Mouse (Mus musculus): ENCODE results near the gene Nmt2. TPM values are rescaled to one million over a fixed set of nuclear protein-coding genes. Genes with fewer than 3 reads are reported as not detected.
A peak's percentile ranks its signal among the peaks of the same experiment; 100 is the strongest.

Nmt2 gene
- polyA plus RNA-seq (2015; fragmentation: Nextera tagmentation; extraction: Ambion mirVana): 35.0 and 37.0 TPM in 2 replicates

DNA sequence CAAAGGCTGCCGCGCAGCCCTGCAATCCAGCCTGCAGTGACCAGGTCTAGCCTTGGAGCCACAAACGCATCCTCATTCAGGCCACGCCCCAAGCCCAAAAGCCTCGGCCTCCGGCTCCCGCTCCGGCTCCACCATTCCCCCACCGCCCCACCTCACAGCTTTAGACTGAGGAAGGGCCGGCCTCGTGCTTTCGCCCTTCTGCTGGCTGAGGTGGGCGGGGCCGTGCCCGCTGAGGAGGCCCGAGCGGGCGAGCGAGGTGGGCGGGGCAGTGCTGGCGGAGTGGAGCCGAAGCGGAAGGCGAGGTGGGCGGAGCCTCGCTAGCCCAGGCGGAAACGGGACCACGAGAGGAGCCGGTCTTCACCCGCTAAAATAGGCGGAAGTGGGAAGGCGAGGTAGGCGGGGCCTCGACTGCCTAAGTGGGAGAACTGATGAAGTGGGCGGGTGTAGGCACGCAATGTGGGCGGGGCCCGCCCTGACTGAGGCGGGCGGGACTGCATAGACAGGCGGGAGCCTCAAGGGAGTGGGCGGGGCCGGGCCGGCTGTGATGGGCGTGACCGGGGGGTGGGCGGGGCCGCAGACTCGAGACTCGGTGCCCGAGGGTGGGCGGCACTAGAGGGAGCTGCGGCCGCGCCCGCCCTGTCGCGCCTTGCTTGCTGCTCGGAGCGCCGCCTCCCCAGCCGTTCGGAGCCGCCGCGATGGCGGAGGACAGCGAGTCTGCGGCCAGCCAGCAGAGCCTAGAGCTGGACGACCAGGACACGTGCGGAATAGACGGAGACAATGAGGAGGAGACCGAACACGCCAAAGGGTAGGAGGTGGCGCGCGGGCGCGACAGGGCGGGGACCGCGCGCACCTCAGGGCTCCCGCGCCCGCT lies at the start of gene Nmt2:
TSS of gene Nmt2 (plus strand) at position 611 of the 871 bp plus-strand sequence.
- H3K4me3 ChIP-seq (ENCODE audit: low read depth, low read length): peak within 1 kb of the TSS; percentile 98
- no peaks in the 10 kb centered on the region for H3K9me3 ChIP-seq (ENCODE audit: low read length)
- peak; percentile 100 for DNase-seq (ENCODE audit: low spot score)
- under 1% methylated on average over 75 of the region's 88 CpGs for WGBS
- H3K4me2 ChIP-seq (replicated peaks; ENCODE audit: low read depth, low read length): peak within 1 kb of the TSS; percentile 90
- H3K27ac ChIP-seq (ENCODE audit: low read length): peak within 1 kb of the TSS; percentile 86
- peaks cover 6% of the 10 kb centered on the region; the same call in 1 of the 2 replicates for H3K4me1 ChIP-seq (ENCODE audit: insufficient read depth, low read depth, low read length)
- TF ChIP-seq CTCF (IDR thresholded peaks at IDR 0.05) (peak; percentile 42), EP300 (IDR thresholded peaks at IDR 0.05) (no peak)
- H3K27me3 ChIP-seq (replicated peaks; ENCODE audit: insufficient read depth, low read length): no peaks in the 10 kb centered on the region
- peak; percentile 97 for ATAC-seq
- no peaks in the 10 kb centered on the region for H3K36me3 ChIP-seq (ENCODE audit: insufficient read depth, low read length)
- H3K9ac ChIP-seq (replicated peaks; ENCODE audit: low read depth): peak within 1 kb of the TSS; percentile 68

DNA sequence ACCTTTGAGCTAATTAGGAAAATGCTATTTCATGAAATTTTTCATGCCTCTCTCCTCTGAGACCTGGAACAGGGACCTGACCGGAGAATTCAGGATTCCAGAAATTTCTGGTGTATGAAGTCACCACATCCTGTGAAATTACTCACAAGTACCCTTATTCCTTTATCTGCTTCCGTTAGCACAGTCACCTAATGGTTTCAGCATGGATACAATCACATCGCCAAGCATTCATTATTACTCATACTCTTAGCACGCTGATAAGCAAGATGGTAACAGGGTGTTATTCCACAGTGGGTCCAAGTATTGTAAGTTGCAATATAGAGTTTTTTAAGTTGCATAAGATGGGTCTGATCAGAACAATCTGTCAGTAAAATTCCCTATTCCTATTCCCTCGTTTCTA lies 44.8 kb upstream of the Nmt2 start:
- H3K36me3 ChIP-seq (ENCODE audit: insufficient read depth, low read length): no peaks in the 10 kb centered on the region
- H3K9me3 ChIP-seq (ENCODE audit: low read length): no peaks in the 10 kb centered on the region
- no peaks in the 10 kb centered on the region for H3K4me1 ChIP-seq (ENCODE audit: insufficient read depth, low read depth, low read length)
- no peak overlapping the region for H3K4me3 ChIP-seq (ENCODE audit: low read depth, low read length)
- DNase-seq (ENCODE audit: low spot score): no peak
- no peak for ATAC-seq
- H3K27ac ChIP-seq (ENCODE audit: low read length): no peak overlapping the region
- no peak overlapping the region for H3K9ac ChIP-seq (replicated peaks; ENCODE audit: low read depth)
- no peaks in the 10 kb centered on the region for H3K27me3 ChIP-seq (replicated peaks; ENCODE audit: insufficient read depth, low read length)
- no peak overlapping the region for H3K4me2 ChIP-seq (replicated peaks; ENCODE audit: low read depth, low read length)
- 29% methylated on average over 5 of the region's 5 CpGs for WGBS
- TF ChIP-seq CTCF (IDR thresholded peaks at IDR 0.05) (no peak), EP300 (IDR thresholded peaks at IDR 0.05) (no peak)

DNA sequence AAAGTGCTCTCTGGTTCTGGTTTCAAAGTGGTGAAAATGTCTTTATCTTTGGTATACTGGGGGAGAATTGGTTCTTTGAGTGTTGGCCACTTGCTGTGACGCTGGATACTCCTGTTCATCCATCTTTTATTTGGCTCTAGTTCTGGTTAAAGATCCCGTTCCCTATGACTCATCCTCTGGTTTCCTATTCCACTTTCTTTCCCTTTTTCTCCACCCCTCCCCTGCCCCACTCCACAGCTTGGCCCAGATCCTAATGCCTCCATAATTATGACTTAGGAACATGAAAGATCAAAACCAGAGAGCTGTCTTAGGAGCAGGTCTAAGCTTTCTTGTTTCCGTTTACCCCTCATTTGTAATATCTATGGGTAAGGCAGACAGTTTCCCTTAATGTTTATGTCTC lies 39.8 kb upstream of the Nmt2 start:
- no peak overlapping the region for H3K27ac ChIP-seq (ENCODE audit: low read length)
- no peaks in the 10 kb centered on the region for H3K27me3 ChIP-seq (replicated peaks; ENCODE audit: insufficient read depth, low read length)
- DNase-seq (ENCODE audit: low spot score): no peak
- H3K36me3 ChIP-seq (ENCODE audit: insufficient read depth, low read length): no peaks in the 10 kb centered on the region
- H3K4me1 ChIP-seq (ENCODE audit: insufficient read depth, low read depth, low read length): no peaks in the 10 kb centered on the region
- WGBS: 36% methylated on average over 3 of the region's 3 CpGs
- no peak overlapping the region for H3K4me2 ChIP-seq (replicated peaks; ENCODE audit: low read depth, low read length)
- no peak overlapping the region for H3K4me3 ChIP-seq (ENCODE audit: low read depth, low read length)
- no peak for ATAC-seq
- no peaks in the 10 kb centered on the region for H3K9me3 ChIP-seq (ENCODE audit: low read length)
- TF ChIP-seq CTCF (IDR thresholded peaks at IDR 0.05): no peak
- TF ChIP-seq EP300 (IDR thresholded peaks at IDR 0.05): no peak
- H3K9ac ChIP-seq (replicated peaks; ENCODE audit: low read depth): no peak overlapping the region

DNA sequence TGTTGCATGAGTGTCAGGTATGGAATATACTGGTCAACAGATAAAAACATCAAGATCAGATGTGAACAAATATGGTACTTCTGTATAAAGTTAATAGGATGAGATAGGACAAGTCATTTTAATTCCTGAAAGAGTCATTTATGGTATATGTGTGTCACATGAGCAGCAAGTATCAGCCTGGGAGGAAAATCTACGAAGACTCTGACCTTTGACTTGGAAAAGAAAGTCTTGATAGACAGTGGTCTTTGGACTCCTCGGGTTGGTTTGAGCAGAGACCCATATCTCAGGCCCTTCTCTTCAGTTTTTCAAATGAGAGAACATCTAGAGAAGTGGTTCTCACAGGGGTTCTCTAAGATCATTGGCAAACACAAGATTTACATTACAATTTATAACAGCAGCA lies 32.7 kb upstream of the Nmt2 start:
- no peaks in the 10 kb centered on the region for H3K9me3 ChIP-seq (ENCODE audit: low read length)
- no peak overlapping the region for H3K4me3 ChIP-seq (ENCODE audit: low read depth, low read length)
- no peaks in the 10 kb centered on the region for H3K36me3 ChIP-seq (ENCODE audit: insufficient read depth, low read length)
- no peak overlapping the region for H3K27ac ChIP-seq (ENCODE audit: low read length)
- H3K27me3 ChIP-seq (replicated peaks; ENCODE audit: insufficient read depth, low read length): no peaks in the 10 kb centered on the region
- WGBS: 64% methylated on average over 2 of the region's 2 CpGs
- no peak overlapping the region for H3K4me2 ChIP-seq (replicated peaks; ENCODE audit: low read depth, low read length)
- no peak for ATAC-seq
- no peak overlapping the region for H3K9ac ChIP-seq (replicated peaks; ENCODE audit: low read depth)
- H3K4me1 ChIP-seq (ENCODE audit: insufficient read depth, low read depth, low read length): no peaks in the 10 kb centered on the region
- TF ChIP-seq EP300 (IDR thresholded peaks at IDR 0.05): no peak
- no peak for TF ChIP-seq CTCF (IDR thresholded peaks at IDR 0.05)
- DNase-seq (ENCODE audit: low spot score): no peak

DNA sequence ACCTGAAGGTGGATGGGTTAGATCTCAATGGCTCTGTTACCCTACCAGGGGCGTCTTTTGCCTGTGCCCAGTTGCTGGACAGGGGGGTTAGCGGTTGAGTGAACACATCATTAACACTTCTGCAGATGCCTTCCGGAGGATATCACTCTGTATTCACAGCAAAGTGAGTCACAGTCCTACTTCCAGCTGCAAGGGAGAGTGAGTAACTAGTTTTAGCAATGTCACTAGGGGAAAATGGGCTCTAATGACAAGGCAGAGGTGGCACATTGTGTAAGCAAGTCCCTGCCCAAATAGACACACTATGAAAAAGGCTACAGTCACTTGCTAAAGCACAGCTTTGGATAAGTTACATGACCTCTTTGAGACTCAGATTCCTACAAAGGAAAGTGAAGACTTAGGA lies 17.5 kb upstream of the Nmt2 start:
- ATAC-seq: no peak
- DNase-seq (ENCODE audit: low spot score): no peak
- no peaks in the 10 kb centered on the region for H3K27me3 ChIP-seq (replicated peaks; ENCODE audit: insufficient read depth, low read length)
- no peak overlapping the region for H3K4me2 ChIP-seq (replicated peaks; ENCODE audit: low read depth, low read length)
- TF ChIP-seq CTCF (IDR thresholded peaks at IDR 0.05) (no peak), EP300 (IDR thresholded peaks at IDR 0.05) (no peak)
- no peaks in the 10 kb centered on the region for H3K9me3 ChIP-seq (ENCODE audit: low read length)
- H3K9ac ChIP-seq (replicated peaks; ENCODE audit: low read depth): no peak overlapping the region
- no peaks in the 10 kb centered on the region for H3K4me1 ChIP-seq (ENCODE audit: insufficient read depth, low read depth, low read length)
- WGBS: 70% methylated on average over 3 of the region's 3 CpGs
- no peak overlapping the region for H3K4me3 ChIP-seq (ENCODE audit: low read depth, low read length)
- no peaks in the 10 kb centered on the region for H3K36me3 ChIP-seq (ENCODE audit: insufficient read depth, low read length)
- H3K27ac ChIP-seq (ENCODE audit: low read length): no peak overlapping the region

DNA sequence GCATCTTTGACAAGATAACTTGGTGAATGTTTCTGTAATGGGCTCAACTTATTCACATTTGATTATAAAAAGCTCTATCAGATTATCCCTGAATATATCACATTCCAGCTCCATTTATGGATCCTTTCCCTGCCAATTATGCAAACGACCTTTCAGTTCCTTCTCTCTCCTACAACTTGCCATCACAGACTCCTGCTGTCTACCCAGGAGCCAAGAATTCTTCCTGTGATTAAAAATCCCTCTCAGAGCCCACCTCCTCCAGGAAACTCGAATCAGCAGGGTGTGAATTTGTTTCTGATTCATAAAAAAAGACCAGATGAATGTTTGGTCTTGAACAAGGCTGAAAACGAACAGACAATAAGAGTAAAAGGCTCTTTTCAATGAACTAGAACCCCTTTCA lies 16.1 kb upstream of the Nmt2 start:
- H3K27me3 ChIP-seq (replicated peaks; ENCODE audit: insufficient read depth, low read length): no peaks in the 10 kb centered on the region
- H3K27ac ChIP-seq (ENCODE audit: low read length): no peak overlapping the region
- no peak overlapping the region for H3K9ac ChIP-seq (replicated peaks; ENCODE audit: low read depth)
- ATAC-seq (no peak), DNase-seq (ENCODE audit: low spot score) (no peak)
- no peak overlapping the region for H3K4me2 ChIP-seq (replicated peaks; ENCODE audit: low read depth, low read length)
- WGBS: 35% methylated on average over 3 of the region's 3 CpGs
- H3K4me1 ChIP-seq (ENCODE audit: insufficient read depth, low read depth, low read length): no peaks in the 10 kb centered on the region
- TF ChIP-seq EP300 (IDR thresholded peaks at IDR 0.05): no peak
- TF ChIP-seq CTCF (IDR thresholded peaks at IDR 0.05): no peak
- no peaks in the 10 kb centered on the region for H3K9me3 ChIP-seq (ENCODE audit: low read length)
- no peak overlapping the region for H3K4me3 ChIP-seq (ENCODE audit: low read depth, low read length)
- no peaks in the 10 kb centered on the region for H3K36me3 ChIP-seq (ENCODE audit: insufficient read depth, low read length)
